Mouse (Mus musculus) stomach, embryonic 14.5 days (tissue): ENCODE data around the gene Triml2. TPM values are rescaled to one million over a fixed set of nuclear protein-coding genes. Genes with fewer than 3 reads are reported as not detected.

Experiments
- ATAC-seq: fragments of 200-750 bp; cut with Nextera tagmentation; 2 replicates; pipeline ENCODE4 v1.8.0; 2017; ENCODE audit warnings: low read depth, moderate TSS enrichment; ENCODE audit not compliant: insufficient number of reproducible peaks, insufficient read depth, low FRiP score
- H3K27ac ChIP-seq: fragments of 300-500 bp; sonication (generic); 2 replicates; pipeline ENCODE4 v1.5.1; 2014; ENCODE audit warnings: mild to moderate bottlenecking, low read length, moderate library complexity, mixed read lengths
- H3K27me3 ChIP-seq: fragments of 300-500 bp; sonication (generic); 2 replicates; pipeline ENCODE4 v1.6.1; 2014; ENCODE audit warnings: low read length, control low read depth, mixed read lengths; ENCODE audit not compliant: control insufficient read depth, insufficient read depth
- H3K36me3 ChIP-seq: fragments of 300-500 bp; sonication (generic); 2 replicates; pipeline ENCODE4 v1.6.1; 2014; ENCODE audit warnings: mild to moderate bottlenecking, control low read depth, low read length, moderate library complexity, mixed read lengths; ENCODE audit not compliant: control insufficient read depth, insufficient read depth
- H3K4me1 ChIP-seq: fragments of 300-500 bp; sonication (generic); 2 replicates; pipeline ENCODE4 v1.6.1; 2014; ENCODE audit warnings: low read length, control low read depth, mixed read lengths; ENCODE audit not compliant: control insufficient read depth, insufficient read depth
- H3K4me2 ChIP-seq: fragments of 300-500 bp; sonication (generic); replicated peaks from 2 replicates; pipeline ENCODE4 v1.6.1; 2014; ENCODE audit warnings: low read depth, low read length, control low read depth
- H3K4me3 ChIP-seq: fragments of 300-500 bp; sonication (generic); 2 replicates; pipeline ENCODE4 v1.5.1; 2014; ENCODE audit warnings: low read depth, low read length, control low read depth
- H3K9ac ChIP-seq: fragments of 300-500 bp; sonication (generic); replicated peaks from 2 replicates; pipeline ENCODE4 v1.6.1; 2014; ENCODE audit warnings: low read depth, mild to moderate bottlenecking, control low read depth, low read length, moderate library complexity, mixed read lengths
- H3K9me3 ChIP-seq: fragments of 300-500 bp; sonication (generic); 2 replicates; pipeline ENCODE4 v1.6.1; 2016; ENCODE audit warnings: low read depth, low read length, control low read depth; ENCODE audit not compliant: control insufficient read depth
- WGBS: fragments of 180-500 bp; shearing (Covaris S2); extraction: QIAGEN DNeasy Blood & Tissue Kit; methylation state at CpG from one replicate; pipeline ENCODE4 v1.1.7; 2014; 5-methylcytosine and 5-hydroxymethylcytosine counted together
- polyA plus RNA-seq: library from polyadenylated mRNA; unstranded; fragments of >200 nt; fragmentation: Nextera tagmentation; extraction: Ambion mirVana; gene quantifications from 2 replicates; pipeline ENCODE4 v1.2.1, GENCODE M21; 2014

Gene Triml2
- polyA plus RNA-seq = not detected in 2 replicates

- Histone ChIP-seq H3K9ac (no peak within 1 kb of the TSS), H3K27ac (no peak within 1 kb of the TSS)
- WGBS = 92% methylated on average over 13 of the region's 13 CpGs
Measured at GRCm38 (mm10) chr8:43180054-43180690, at the start of gene Triml2. Gene Triml2 (plus strand): TSS chr8:43180541.

GRCm38 (mm10) chr8:43141386-43141785 is 39.0 kb upstream of the Triml2 start, which contains the start of gene Triml1:
Gene Triml1 (minus strand): TSS chr8:43141486.
- Histone ChIP-seq H3K4me3 (no peak within 1 kb of the TSS), H3K9me3 (no peaks in the 10 kb centered on the region), H3K27me3 (no peaks in the 10 kb centered on the region), H3K4me2 (no peak within 1 kb of the TSS), H3K4me1 (no peaks in the 10 kb centered on the region), H3K27ac (no peak within 1 kb of the TSS), H3K36me3 (no peaks in the 10 kb centered on the region), H3K9ac (no peak within 1 kb of the TSS)
- WGBS = 86% methylated on average over 2 of the region's 2 CpGs
- no peak for ATAC-seq

More at GRCm38 (mm10) chr8:43180054-43180690, at the start of gene Triml2:
- Histone ChIP-seq H3K4me1 (no peaks in the 10 kb centered on the region), H3K4me3 (no peak within 1 kb of the TSS), H3K36me3 (no peaks in the 10 kb centered on the region), H3K4me2 (no peak within 1 kb of the TSS), H3K27me3 (no peaks in the 10 kb centered on the region), H3K9me3 (no peaks in the 10 kb centered on the region)
- no peak for ATAC-seq

GRCm38 (mm10) chr8:43149307-43149706 is 31.0 kb upstream of the Triml2 start:
- H3K36me3 ChIP-seq = no peaks in the 10 kb centered on the region
- no peak overlapping the region for H3K9ac ChIP-seq
- H3K27ac ChIP-seq = no peak overlapping the region
- 92% methylated on average over 9 of the region's 9 CpGs for WGBS
- no peak overlapping the region for H3K4me2 ChIP-seq
- no peak overlapping the region for H3K4me3 ChIP-seq
- H3K9me3 ChIP-seq = no peaks in the 10 kb centered on the region
- ATAC-seq = no peak
- no peaks in the 10 kb centered on the region for H3K27me3 ChIP-seq
- H3K4me1 ChIP-seq = no peaks in the 10 kb centered on the region

- Histone ChIP-seq H3K4me1 (no peaks in the 10 kb centered on the region), H3K27me3 (no peaks in the 10 kb centered on the region), H3K9ac (no peak overlapping the region), H3K9me3 (no peaks in the 10 kb centered on the region), H3K4me2 (no peak overlapping the region), H3K4me3 (no peak overlapping the region), H3K27ac (no peak overlapping the region), H3K36me3 (no peaks in the 10 kb centered on the region)
- 80% methylated on average over 11 of the region's 11 CpGs for WGBS
- no peak; the same call in 1 of the 2 replicates for ATAC-seq
Measured at GRCm38 (mm10) chr8:43163255-43163654, 17.1 kb upstream of the Triml2 start.

GRCm38 (mm10) chr8:43164453-43164852 is 15.9 kb upstream of the Triml2 start:
- Histone ChIP-seq H3K9ac (no peak overlapping the region), H3K4me1 (no peaks in the 10 kb centered on the region), H3K4me3 (no peak overlapping the region), H3K27ac (no peak overlapping the region), H3K36me3 (no peaks in the 10 kb centered on the region), H3K27me3 (no peaks in the 10 kb centered on the region), H3K9me3 (no peaks in the 10 kb centered on the region), H3K4me2 (no peak overlapping the region)
- no peak for ATAC-seq
- WGBS = 75% methylated on average over 3 of the region's 3 CpGs

GRCm38 (mm10) chr8:43168083-43168482 is 12.3 kb upstream of the Triml2 start:
- ATAC-seq = no peak
- 85% methylated on average over 4 of the region's 4 CpGs for WGBS
- Histone ChIP-seq H3K4me2 (no peak overlapping the region), H3K4me3 (no peak overlapping the region), H3K36me3 (no peaks in the 10 kb centered on the region), H3K27me3 (no peaks in the 10 kb centered on the region), H3K4me1 (no peaks in the 10 kb centered on the region), H3K27ac (no peak overlapping the region), H3K9ac (no peak overlapping the region), H3K9me3 (no peaks in the 10 kb centered on the region)

- no peaks in the 10 kb centered on the region for H3K4me1 ChIP-seq
- no peaks in the 10 kb centered on the region for H3K36me3 ChIP-seq
- no peak overlapping the region for H3K9ac ChIP-seq
- H3K4me2 ChIP-seq = no peak overlapping the region
- no peak overlapping the region for H3K4me3 ChIP-seq
- no peaks in the 10 kb centered on the region for H3K27me3 ChIP-seq
- H3K9me3 ChIP-seq = no peaks in the 10 kb centered on the region
- ATAC-seq = no peak
- WGBS = 88% methylated on average over 6 of the region's 6 CpGs
- no peak overlapping the region for H3K27ac ChIP-seq
Measured at GRCm38 (mm10) chr8:43169249-43169755, 11.0 kb upstream of the Triml2 start.

GRCm38 (mm10) chr8:43176766-43177486 is 3.4 kb upstream of the Triml2 start:
- no peak for ATAC-seq
- H3K36me3 ChIP-seq = no peaks in the 10 kb centered on the region
- H3K27ac ChIP-seq = no peak overlapping the region
- WGBS = 93% methylated on average over 6 of the region's 6 CpGs
- H3K9ac ChIP-seq = no peak overlapping the region
- no peak overlapping the region for H3K4me3 ChIP-seq
- H3K4me1 ChIP-seq = no peaks in the 10 kb centered on the region
- no peaks in the 10 kb centered on the region for H3K9me3 ChIP-seq
- H3K4me2 ChIP-seq = no peak overlapping the region
- no peaks in the 10 kb centered on the region for H3K27me3 ChIP-seq
